Mouse (Mus musculus) lung, adult 2 months (tissue): ENCODE data around the gene Ang6. TPM values are rescaled to one million over a fixed set of nuclear protein-coding genes. Genes with fewer than 3 reads are reported as not detected.

Experiments used
- polyA plus RNA-seq: library from polyadenylated mRNA; depleted of rRNA; stranded (reverse); fragments of >200 nt; gene quantifications from 2 replicates; pipeline ENCODE4 v1.2.3, GENCODE M21; 2012; rRNA removed

Ang6 gene
- polyA plus RNA-seq, 1 experiment: not detected

Other genes starting within 250 kb of the Ang6 start
- gene Gm8180, start 217.5 kb downstream of the Ang6 start, polyA plus RNA-seq: not detected in 2 replicates
- gene Ear1, start 126.8 kb downstream of the Ang6 start, polyA plus RNA-seq: 60.1 and 70.5 TPM in 2 replicates
- not detected in 2 replicates for gene Ear10, start 78.7 kb downstream of the Ang6 start, polyA plus RNA-seq
- 2.0 and 2.3 TPM in 2 replicates for gene Gm8113, start 76.9 kb downstream of the Ang6 start, polyA plus RNA-seq
- not detected in 2 replicates for gene Ang5, start 45.2 kb downstream of the Ang6 start, polyA plus RNA-seq
- 277 and 332 TPM in 2 replicates for gene Ear2, start 100.4 kb upstream of the Ang6 start, polyA plus RNA-seq
- gene Gm3327, start 121.6 kb upstream of the Ang6 start, polyA plus RNA-seq: not detected in 2 replicates
- not detected in 2 replicates for gene Gm8212, start 195.4 kb upstream of the Ang6 start, polyA plus RNA-seq
- not detected in 2 replicates for gene 4930503E14Rik, start 211.0 kb upstream of the Ang6 start, polyA plus RNA-seq